Mouse (Mus musculus): Measurements from ENCODE around the gene Intu. TPM values are rescaled to one million over a fixed set of nuclear protein-coding genes. Genes with fewer than 3 reads are reported as not detected.
A peak's percentile ranks its signal among the peaks of the same experiment; 100 is the strongest.

Gene Intu
- polyA plus RNA-seq, 1 experiment: 8.8 TPM

DNA sequence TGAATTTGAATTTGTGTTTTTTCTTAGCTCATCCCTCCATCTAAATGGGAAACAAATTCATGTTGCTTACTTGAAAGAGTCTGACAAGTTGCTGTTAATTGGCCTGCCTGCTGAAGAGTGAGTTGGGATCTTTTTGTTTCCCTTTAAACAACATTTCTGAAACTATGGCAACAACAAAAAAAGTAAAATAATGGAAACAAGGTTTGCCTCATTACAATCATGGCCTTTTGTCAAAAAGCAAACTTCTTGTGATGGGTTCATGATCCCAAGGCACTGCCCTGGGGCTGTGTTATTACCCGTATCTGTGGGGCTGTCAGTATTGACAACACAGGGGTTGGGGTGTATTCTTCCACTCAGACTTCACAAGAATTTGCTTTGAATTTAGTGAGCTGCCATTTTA, 147.8 kb downstream of the Intu start:
- DNase-seq (ENCODE audit: extremely low spot score in 1 of 2, low spot score in 1 of 2): no peak

DNA sequence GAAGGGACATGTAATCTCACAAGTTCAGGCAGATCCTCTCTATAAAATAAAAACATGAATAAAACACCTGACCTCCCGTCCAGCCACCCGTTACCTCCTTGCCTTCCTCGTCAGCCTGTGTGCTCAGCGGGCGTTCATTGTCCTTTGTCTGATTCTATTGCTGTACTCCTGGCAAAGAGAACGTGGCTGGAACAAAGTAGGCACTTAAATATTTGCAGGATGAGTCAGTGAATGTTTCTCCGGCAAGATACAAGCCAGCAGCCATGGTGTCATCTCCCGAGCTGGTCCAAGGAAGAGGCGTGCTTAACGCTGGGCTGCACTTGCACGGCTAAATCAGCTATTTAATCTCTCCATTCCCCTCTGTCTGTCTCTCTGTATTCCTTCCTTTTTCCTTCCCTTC, 151.3 kb downstream of the Intu start:
- DNase-seq (ENCODE audit: extremely low spot score in 1 of 2, low spot score in 1 of 2): peak in 1 of 2 experiments; percentile 30

DNA sequence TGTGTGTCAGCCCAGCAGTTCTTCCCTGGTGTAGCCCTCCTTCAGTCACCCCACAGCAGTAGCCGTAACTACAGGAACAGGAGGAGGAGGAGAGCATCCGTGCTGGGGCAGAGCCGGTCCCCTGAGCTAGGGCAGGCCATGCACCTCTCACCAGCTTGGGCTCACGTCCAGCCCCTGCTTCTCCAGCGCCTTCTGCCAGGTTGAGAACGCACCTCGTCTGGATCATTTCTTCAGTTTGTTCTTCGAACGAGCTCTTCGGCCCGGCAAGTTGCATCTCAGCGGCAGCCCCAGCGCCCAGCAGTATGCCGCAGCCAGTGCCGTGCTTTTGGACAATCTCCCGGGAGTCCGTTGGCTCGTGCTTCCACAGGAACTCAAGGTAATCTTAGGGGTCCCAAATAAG, 152.1 kb downstream of the Intu start:
- DNase-seq (ENCODE audit: extremely low spot score in 1 of 2, low spot score in 1 of 2): no peak

DNA sequence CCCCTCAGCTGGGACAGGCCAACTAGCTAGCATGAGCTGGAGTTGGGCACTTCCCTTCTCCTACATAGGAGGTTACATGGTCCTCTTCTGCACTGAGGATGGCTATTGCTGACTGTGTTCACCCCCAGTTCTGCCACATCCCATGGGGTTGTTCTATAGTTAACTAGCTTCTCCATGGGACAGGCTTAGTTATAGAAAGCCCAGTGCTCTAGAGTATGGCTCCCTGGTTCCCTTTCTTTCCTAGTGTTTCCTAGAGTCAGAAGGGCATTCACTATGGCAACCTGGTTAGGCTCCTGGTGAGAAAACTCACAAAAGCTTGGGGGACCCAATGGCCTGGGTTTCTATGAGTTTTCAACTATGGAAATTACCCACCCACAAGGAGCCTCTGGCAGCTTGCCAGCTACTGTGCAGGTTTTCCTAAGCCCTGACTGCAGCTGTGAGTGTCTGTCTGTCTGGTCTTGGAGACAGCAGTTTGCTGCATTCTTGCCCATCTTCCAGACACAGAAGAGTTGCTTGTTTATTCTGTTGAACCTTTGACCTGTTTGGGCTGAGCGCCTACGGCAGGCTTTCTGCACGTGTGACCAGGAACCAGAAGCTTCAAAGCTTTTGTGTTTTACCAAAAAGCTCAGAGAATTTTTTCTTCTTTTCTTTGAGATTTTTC, 154.9 kb downstream of the Intu start:
- peak in 1 of 2 experiments; percentile 18 for DNase-seq (ENCODE audit: extremely low spot score in 1 of 2, low spot score in 1 of 2)

DNA sequence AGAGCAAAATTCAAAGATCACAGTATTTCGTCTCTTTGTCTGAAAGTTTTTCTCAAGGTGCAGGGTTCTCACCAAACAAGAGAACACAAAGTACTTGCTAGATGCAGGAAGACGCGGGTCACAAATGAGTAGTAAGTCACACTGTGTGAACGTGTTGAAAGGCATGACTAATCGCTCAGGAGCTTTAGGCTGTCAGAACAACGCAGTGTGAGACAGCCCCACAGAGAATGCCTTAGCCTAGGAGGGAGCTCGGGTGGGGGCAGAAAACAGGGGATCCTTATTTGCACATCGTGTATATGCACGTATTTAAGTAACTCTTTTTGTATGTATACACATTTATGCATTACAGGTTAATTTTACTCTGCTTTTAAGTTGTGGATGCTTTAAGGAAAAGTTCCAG, 155.8 kb downstream of the Intu start:
- no peak for DNase-seq (ENCODE audit: extremely low spot score in 1 of 2, low spot score in 1 of 2)

DNA sequence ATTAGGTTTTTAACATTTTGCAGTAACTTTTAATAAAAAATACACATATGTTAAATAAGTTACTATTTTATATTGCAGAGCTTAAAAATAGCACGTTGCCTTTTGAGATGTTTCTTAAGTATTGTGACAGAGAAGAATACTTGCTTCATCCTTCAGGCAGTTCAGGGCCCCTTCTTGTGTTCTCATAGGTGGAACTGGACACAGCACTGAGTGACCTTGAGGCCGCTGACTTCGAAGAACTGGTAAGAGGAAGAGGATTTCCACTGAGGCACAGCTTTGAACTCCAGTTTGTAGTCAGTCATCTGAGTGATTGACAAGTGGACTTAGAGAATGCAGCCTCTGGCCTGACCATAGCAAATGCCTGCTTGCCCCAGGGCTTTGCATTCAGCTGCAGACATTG, 156.5 kb downstream of the Intu start:
- DNase-seq (ENCODE audit: extremely low spot score in 1 of 2, low spot score in 1 of 2): no peak

DNA sequence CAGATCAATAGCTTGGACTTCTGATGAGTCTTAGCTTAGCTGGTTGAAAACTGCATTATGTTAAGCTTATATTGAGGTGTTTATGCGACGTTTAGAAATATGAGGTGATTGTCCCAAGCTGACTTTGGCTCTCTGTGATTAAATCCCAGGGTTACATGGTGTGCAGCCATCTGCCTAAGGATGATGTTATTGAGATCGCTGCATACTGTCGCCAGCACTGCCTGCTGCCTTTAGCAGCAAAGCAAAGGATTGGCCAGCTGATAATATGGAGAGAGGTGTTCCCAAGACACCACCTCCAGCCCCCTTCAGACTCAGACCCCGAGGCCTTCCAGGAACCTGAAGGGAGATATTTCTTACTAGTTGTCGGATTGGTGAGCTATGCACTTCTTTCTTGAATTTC, 160.5 kb downstream of the Intu start:
- no peak for DNase-seq (ENCODE audit: extremely low spot score in 1 of 2, low spot score in 1 of 2)

DNA sequence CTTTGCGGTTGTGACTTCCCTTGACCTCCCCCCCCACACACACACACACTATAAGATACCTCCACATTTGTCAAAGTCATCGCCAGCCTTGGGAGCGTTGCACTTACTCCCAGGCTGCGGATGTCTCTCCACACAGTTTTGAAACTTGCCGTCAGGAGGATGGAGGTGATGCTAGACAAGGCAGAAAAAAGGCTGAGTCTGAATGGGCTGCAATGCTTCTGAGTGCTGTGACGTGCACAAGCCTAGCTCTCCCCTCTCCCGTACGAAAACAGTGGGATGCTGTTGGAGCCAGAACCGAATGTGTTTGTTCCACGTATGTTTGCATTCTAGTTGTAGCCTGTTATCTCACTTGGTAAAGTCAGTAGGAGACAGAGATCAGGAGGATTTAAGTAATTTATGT, 162.3 kb downstream of the Intu start:
- peak in 1 of 2 experiments; percentile 7 for DNase-seq (ENCODE audit: extremely low spot score in 1 of 2, low spot score in 1 of 2)

DNA sequence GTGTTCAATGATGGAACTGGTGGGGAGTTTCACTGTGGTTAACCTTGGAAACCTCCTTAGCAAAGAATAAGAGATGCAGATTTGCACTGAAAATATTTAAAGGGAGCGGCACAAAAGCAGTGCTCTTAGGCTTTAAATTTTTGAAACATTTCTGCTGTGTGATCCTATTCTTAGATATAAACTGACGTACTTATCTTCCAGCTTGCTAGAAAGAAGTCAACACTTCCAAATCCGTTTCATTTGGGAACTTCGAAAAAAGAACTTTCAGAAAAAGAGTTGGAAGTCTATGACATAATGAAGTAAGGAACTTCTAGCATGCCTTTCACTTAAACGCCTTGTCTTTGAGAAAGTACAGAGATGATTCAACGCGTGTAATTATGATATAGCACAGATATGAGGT, 162.9 kb downstream of the Intu start:
- DNase-seq (ENCODE audit: extremely low spot score in 1 of 2, low spot score in 1 of 2): peak in 1 of 2 experiments; percentile 37

DNA sequence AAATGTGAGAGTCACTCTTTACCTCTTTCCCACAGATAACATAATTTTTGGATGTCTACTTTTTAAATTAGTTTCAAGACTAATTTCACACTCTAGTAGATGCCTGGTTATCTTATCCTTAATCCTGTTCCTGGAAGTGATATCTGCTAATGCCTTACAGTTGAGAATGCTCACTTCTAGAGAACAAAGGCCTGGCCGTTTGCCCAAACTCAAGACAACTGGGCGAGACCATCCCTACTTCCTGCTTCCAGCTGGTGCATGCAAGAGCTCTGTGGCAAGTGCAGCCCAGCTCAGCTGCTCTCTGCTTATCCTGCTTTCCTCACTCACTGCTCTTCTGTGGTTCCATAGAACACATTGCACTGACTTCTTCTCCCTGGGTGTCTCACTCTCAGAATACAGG, 163.4 kb downstream of the Intu start:
- DNase-seq (ENCODE audit: extremely low spot score in 1 of 2, low spot score in 1 of 2): no peak

DNA sequence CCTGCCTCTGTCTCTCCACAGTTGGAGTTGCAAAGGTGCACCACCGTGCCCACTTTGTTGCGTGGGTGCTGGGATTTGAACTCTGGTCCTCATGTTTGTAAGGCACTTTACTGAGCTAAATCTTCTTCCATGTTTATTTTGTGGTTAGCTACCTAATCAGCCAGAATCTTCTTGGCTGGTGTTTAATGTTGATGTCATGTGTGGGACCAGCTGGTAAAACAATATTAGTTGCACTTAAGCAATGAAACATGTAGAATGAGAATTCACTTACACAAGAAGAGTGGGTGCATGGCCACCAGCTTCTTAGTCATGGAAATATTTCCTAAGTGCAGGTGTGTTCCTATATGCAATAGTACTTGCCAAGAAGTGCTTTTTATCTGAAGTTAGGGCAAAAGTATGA, 164.1 kb downstream of the Intu start:
- DNase-seq (ENCODE audit: extremely low spot score in 1 of 2, low spot score in 1 of 2): no peak

DNA sequence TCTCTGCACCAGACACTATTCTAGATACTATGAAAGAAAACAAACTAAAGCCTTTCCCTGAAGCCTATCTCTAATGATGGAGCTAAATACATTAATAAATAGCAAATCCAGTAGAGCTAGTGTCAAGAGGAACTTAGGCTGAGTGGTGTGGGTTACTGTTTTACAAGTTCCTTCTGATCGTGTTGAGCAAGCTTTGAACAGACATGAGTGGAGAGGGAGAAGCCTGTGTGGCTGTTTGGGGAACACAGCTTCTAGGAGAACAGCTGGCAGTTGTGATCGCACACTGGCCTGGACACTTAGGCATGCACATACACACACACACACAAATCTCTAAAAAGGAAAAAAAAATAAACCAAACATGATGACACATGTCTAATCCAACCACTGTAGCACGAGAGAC, 167.7 kb downstream of the Intu start:
- DNase-seq (ENCODE audit: extremely low spot score in 1 of 2, low spot score in 1 of 2): no peak

DNA sequence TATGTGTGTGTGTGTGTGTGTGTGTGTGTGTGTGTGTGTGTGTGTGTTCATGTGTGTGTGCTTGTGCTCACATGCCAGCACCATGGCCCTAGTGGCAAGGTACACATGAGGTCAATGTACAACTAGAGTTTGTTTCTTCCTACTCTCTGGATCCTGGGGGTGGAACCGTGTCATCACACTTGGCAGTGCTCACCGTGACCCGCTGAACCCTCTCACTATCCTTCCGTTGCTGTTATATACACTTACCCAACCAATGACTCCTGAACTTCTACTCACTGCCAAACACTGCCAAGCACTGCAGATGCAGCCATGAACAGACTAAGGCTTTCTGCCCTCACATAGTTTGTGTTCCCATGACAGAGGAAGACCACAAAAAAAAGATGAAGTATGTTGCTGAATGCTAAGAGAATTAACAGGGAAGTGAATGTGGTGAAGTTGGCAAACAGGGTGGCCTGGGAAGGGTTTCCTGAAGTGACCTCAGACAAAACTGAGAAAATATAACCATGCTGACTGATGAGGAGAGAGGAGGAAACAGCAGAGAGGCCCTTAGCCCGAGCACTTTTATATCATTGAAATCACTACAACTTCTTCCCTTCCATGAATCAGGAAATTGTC, 173.8 kb downstream of the Intu start:
- no peak for DNase-seq (ENCODE audit: extremely low spot score in 1 of 2, low spot score in 1 of 2)

DNA sequence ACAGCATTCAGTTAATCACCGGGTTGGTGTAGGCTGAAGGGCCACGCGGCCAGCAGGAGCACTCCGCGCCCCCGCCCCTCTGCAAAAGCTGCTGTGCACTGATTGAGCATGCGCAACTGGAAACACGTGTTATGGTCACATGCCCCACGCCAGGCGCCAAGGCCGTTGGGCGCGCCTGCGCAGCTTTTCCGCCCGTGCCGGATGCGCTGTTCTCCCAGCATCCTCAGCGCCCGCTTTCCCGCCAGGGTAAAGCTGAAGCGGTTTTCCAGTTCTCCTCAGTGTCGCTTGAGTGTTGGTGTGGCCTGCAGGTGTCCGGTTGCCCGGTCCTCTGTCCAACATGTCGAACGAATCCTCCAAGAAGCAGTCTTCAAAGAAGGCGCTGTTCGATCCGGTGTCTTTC, 177.6 kb downstream of the Intu start, which contains the start of gene Slc25a31:
Gene Slc25a31 (plus strand): TSS at position 201 of the 400 bp plus-strand sequence.
- DNase-seq (ENCODE audit: extremely low spot score in 1 of 2, low spot score in 1 of 2): no peak

DNA sequence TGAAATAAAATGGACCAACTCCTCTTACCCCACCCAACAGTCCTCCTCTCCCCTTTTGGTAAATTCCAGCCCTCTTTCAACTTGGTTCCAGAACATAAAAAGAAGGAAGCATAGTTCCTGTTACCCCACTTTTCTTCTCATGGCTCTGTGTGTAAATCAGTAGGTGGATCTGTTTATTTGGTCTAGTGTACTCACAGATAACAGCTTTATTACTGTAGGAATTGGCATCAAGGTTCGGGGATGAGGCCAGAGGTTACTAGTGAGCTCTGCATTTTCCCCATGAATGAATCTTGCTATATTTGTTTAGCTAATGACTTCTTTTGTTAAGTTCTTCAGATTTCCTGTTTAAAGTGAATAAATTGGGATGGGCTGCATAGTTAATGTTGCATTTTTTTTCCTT, 185.0 kb downstream of the Intu start:
- no peak for DNase-seq (ENCODE audit: extremely low spot score in 1 of 2, low spot score in 1 of 2)

DNA sequence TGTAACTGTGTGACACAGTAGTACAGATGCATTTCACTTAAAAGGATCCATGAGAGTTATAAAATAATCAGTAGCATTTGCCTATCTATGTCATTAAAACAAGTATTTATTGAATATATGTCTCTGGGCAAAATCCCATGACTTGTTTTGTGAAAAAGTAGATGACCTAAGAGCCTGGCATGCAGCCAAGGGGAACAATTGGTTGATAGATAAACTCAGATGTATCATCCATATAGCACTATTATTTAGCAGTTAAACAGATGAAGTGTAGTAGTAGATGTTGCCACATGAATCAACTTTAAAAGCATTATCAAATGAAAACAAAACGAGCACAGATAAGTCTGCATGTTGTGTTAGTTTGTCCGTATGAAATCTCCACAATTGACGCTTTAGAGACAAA, 187.9 kb downstream of the Intu start:
- DNase-seq (ENCODE audit: extremely low spot score in 1 of 2, low spot score in 1 of 2): no peak

DNA sequence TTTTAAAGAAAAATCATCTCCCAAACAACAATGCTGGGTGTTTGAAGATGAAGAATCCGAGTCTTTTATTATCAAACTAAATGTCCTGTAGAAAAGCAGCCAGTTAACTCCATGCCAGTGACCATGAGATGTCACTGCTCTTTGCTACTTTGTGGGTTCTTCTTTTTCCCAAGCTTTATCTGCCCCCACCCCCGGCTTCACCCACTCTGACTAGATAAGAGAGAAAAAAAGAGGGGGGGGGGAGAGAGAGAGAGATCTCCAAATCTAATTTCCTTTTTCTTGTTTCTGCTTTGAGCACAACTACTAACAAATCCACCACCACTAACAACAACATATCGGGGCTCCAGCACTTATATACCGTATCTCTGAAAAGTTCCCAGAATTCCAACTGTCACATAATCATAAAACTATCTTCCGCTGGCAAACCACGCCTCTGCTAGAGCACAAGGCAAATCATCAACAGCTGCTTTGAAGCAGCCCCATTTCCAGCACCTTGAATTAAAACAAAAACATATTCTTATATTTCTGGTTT, 207.4 kb downstream of the Intu start:
- DNase-seq (ENCODE audit: extremely low spot score in 1 of 2, low spot score in 1 of 2): no peak

DNA sequence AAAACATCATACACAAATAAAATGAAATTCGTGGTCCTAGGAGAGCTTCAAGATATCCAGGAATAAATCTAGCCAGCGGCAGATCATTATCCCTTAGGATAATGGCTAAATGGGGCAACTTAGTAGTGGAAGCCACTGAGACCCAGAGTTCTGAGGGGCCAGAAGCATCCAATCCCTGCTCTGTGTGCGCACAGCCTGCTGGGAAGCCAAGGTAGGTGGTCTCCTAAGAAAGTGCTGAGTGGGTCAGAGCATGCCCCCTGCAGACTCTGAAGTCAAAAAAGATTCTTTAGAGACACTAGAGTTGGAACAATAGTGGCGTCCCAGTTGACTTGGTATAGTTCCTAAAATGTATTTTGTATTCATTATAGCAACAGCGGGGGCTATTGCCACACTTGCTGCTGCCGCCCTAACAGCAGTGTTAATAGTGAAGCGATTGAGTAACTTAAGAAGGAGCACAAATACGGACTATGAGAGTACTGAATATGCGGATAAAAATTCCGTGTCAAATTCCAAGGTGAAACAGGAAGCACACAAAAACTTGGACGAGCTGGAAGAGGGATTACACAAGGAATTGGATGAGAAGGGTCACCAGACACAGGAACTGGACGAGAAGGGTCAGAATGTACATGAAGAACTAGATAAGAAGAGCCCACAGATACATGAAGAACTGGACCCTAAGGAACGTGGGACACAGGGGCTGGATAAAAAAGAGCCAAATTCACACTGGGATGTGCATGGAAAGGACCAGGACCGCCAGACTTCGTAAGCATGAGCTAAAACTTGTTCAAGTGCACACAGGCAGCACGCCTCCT, 213.1 kb downstream of the Intu start, which contains the start of gene Hspa4l:
Gene Hspa4l (plus strand): TSS at position 472 of the 812 bp plus-strand sequence.
- DNase-seq (ENCODE audit: extremely low spot score in 1 of 2, low spot score in 1 of 2): peak in 1 of 2 experiments; percentile 45

DNA sequence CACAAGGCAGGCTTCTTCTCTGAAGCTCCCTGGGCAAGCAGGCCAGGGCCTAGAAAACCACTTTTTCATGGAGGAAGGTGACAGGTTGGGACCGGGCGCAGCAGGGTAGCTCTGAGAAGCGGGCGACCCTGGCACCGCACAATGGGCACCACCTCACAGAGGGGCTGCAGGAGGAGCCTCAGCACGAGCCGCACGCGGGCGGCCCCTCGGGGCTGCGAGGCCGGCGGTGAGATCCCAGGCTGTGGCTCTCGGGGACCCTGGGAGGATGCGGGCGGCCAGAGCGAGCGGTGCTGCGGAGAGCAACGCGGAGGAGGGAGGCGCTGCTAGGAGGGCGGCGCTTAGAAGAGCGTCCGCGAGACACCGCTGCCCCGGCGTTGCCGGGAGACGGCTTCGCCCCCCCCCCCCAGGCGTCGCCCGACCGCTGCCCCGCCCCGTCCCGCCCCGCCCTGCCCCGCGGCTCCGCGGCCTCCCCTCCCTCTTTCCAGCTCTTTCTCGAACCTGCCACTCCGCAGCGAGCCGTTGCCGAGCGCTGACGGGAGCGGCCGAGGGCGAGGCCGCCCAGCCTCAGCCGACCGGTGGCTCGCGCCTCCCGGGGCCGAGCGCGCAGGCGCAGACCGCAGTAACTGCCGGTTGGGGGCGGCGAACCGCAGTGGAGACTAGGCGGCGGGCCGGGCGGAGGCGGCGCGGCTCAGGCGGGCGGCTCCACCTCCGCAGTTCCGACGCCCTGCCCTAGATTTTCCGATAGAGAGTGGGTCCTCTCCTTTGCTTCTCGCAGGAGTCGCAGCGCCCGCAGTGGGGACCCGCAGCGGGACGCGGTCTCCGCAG, 214.0 kb downstream of the Intu start:
- peak; percentile 86 to 92 for DNase-seq (ENCODE audit: extremely low spot score in 1 of 2, low spot score in 1 of 2)
